Comparison of ENCODE assay signal across 28 mouse cellular contexts in genomic region chr11:100784286-100784685, GRCm38 (mm10). TPM values are rescaled to one million over a fixed set of nuclear protein-coding genes. Genes with fewer than 3 reads are reported as not detected.
"Had no signal": no experiment of that assay in that cellular context is flagged by ENCODE, and none has a peak within 500 bp of the region (broad histone marks: within the 10 kb centered on the region; RNA-seq: fewer than 3 reads in every experiment).

No protein-coding gene starts in this region.

- H3K4me1 ChIP-seq: midbrain, embryonic 12.5 days; midbrain, embryonic 15.5 days; neural tube, embryonic 12.5 days; neural tube, embryonic 15.5 days had no signal

- H3K9ac ChIP-seq: limb, embryonic 12.5 days; limb, embryonic 15.5 days; liver, embryonic 14.5 days; liver, postnatal 0 days; lung, embryonic 14.5 days; midbrain, embryonic 12.5 days; midbrain, embryonic 15.5 days; neural tube, embryonic 12.5 days; neural tube, embryonic 15.5 days had no signal

- H3K4me2 ChIP-seq: limb, embryonic 12.5 days; limb, embryonic 15.5 days; liver, embryonic 11.5 days; lung, embryonic 14.5 days; midbrain, embryonic 12.5 days; midbrain, embryonic 15.5 days; neural tube, embryonic 12.5 days; neural tube, embryonic 15.5 days had no signal

- ATAC-seq: liver, postnatal 0 days; lung, postnatal 0 days; midbrain, embryonic 15.5 days had no signal

- DNase-seq: kidney, postnatal 25 days; layer of hippocampus, adult 9-11 months; liver, postnatal 0 days; lung, embryonic 14.5 days; right cerebral cortex, adult 18-20 months; right cerebral cortex, postnatal 14 days; right cerebral cortex, postnatal 4 days; thymus, adult 2 months; thymus, postnatal 14 days; thymus, postnatal 4 days had no signal

- H3K9me3 ChIP-seq: limb, embryonic 12.5 days; limb, embryonic 15.5 days; midbrain, embryonic 12.5 days; midbrain, embryonic 15.5 days; neural tube, embryonic 12.5 days; neural tube, embryonic 15.5 days had no signal

- H3K27ac ChIP-seq: kidney, postnatal 0 days; layer of hippocampus, adult 2 months; limb, embryonic 12.5 days; limb, embryonic 15.5 days; liver, embryonic 14.5 days; macrophage; midbrain, embryonic 12.5 days; midbrain, embryonic 15.5 days; neural tube, embryonic 12.5 days; neural tube, embryonic 15.5 days; stomach, postnatal 0 days had no signal

- H3K27me3 ChIP-seq: limb, embryonic 12.5 days; limb, embryonic 15.5 days; midbrain, embryonic 12.5 days; midbrain, embryonic 15.5 days; neural tube, embryonic 12.5 days; neural tube, embryonic 15.5 days had no signal

- H3K4me3 ChIP-seq: layer of hippocampus, adult 2 months; limb, embryonic 12.5 days; limb, embryonic 15.5 days; midbrain, embryonic 12.5 days; midbrain, embryonic 15.5 days; neural tube, embryonic 12.5 days; neural tube, embryonic 15.5 days had no signal

RNA-seq across cellular contexts. Expression of gene Hcrt, which starts 21.6 kb away (rescaled TPM):
- total RNA-seq: layer of hippocampus, adult 2 months; layer of hippocampus, postnatal 25 days; left cerebral cortex, adult 18-20 months; megakaryocyte, adult 5-6 weeks had no signal
- polyA plus RNA-seq: kidney, postnatal 0 days; large intestine, adult 2 months; limb, embryonic 12.5 days; limb, embryonic 15.5 days; liver, embryonic 11.5 days; liver, embryonic 14.5 days; liver, postnatal 0 days; lung, embryonic 14.5 days; lung, postnatal 0 days; macrophage; midbrain, embryonic 12.5 days; stomach, embryonic 14.5 days; stomach, postnatal 0 days had no signal

RNA-seq across cellular contexts. Expression of gene Kcnh4, which starts 24.5 kb away (rescaled TPM):
- total RNA-seq: megakaryocyte, adult 5-6 weeks had no signal
- polyA plus RNA-seq: kidney, postnatal 0 days; limb, embryonic 12.5 days; limb, embryonic 15.5 days; liver, embryonic 11.5 days; liver, embryonic 14.5 days; liver, postnatal 0 days; lung, embryonic 14.5 days; lung, postnatal 0 days; macrophage had no signal
